Mouse (Mus musculus): ENCODE measurements around the gene Gcc2. TPM values are rescaled to one million over a fixed set of nuclear protein-coding genes. Genes with fewer than 3 reads are reported as not detected.

Gene Gcc2
- 47.2 TPM for polyA plus RNA-seq (2017; shearing (Covaris generic))

DNA sequence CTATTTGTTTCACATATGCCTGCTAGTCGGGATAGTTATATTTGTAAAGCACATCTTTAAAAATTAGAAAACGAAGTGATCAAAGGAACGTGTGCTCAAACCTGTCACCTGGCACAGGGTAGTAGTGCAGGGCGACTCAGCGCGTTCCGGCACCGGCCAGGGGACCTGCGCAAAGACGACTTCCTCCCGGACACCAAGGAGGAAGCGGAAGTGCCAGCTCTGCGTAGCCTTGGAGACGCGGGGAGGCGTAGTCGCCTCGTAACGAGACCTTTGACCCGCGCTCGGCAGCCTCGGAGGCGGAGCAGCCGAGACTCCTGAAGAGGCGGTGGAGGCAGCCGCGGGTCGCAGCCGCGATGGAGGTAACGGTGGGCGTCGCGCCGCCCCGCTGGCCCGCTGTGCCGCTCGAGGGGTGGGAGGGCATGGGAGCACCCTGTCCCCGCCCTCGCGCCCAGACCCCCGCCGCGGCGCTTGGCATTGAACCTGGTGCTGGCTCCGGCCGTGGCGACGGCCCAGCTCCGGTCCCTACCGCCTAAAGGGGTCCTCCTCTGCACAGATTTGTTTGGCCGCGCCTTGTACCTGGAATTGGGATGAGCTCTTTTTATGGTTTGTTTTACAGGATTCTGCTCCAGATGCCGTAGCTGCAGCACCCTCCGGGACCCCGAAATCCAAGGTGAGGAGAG is at the start of gene Gcc2:
Gcc2 (plus strand) TSS at position 285 of the 680 bp plus-strand sequence.

DNA sequence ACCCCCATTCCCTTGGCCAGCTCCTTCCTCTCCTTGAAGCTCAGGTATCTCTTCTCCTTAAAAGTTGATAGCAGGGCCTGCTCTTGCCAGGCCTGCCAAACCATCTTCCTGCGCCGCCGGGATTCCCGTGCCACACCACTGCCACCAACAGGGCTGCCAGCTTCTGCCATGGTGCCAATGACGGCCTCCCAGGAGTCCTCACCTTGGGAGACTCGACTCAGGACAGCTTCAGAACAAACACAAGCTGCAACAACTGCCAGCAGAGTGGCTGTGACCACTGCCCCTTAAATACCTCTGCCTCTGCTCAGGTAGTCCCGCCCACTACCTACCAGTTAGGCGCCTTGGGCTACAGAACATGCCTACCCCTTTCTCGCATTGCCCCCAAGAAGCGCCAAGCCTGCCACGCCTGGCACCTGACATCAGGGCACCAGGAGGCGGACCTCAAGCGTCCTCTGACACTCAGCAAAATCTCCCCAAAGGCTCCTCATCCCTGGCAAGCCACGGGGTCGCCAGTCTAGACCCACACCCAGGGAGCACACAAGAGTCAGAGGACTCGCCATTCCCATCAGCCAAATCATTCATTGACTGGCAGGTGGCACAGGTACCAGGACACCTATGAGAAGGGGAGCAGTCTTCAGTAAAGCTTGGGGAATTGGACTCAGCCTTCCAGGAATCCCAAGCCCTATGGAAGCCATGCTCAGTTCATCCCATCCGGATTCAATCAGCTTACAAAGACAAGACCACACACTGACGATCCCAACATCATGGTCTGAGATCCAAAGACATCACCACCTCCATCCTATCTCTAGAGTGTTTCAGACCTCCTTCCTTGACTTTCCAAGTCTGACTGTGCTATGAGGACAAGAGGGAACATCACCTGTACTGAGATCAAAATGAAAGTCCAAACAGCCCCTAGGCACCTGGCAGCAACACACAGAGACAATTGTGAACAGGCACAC is 30.2 kb upstream of the Gcc2 start, which contains the start of gene AW822073:
AW822073 (minus strand) TSS at position 104 of the 959 bp plus-strand sequence.

DNA sequence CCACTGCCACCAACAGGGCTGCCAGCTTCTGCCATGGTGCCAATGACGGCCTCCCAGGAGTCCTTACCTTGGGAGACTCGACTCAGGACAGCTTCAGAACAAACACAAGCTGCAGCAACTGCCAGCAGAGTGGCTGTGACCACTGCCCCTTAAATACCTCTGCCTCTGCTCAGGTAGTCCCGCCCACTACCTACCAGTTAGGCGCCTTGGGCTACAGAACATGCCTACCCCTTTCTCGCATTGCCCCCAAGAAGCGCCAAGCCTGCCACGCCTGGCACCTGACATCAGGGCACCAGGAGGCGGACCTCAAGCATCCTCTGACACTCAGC is 22.7 kb upstream of the Gcc2 start, which contains the start of gene Duxf3:
Duxf3 (minus strand) TSS at position 35 of the 329 bp plus-strand sequence.

GRCm38 (mm10) chr10:58236613-58237012 is 18.7 kb upstream of the Gcc2 start, which contains the start of gene Gm4981:
Gene Gm4981, minus strand, starts transcription at chr10:58236701.

DNA sequence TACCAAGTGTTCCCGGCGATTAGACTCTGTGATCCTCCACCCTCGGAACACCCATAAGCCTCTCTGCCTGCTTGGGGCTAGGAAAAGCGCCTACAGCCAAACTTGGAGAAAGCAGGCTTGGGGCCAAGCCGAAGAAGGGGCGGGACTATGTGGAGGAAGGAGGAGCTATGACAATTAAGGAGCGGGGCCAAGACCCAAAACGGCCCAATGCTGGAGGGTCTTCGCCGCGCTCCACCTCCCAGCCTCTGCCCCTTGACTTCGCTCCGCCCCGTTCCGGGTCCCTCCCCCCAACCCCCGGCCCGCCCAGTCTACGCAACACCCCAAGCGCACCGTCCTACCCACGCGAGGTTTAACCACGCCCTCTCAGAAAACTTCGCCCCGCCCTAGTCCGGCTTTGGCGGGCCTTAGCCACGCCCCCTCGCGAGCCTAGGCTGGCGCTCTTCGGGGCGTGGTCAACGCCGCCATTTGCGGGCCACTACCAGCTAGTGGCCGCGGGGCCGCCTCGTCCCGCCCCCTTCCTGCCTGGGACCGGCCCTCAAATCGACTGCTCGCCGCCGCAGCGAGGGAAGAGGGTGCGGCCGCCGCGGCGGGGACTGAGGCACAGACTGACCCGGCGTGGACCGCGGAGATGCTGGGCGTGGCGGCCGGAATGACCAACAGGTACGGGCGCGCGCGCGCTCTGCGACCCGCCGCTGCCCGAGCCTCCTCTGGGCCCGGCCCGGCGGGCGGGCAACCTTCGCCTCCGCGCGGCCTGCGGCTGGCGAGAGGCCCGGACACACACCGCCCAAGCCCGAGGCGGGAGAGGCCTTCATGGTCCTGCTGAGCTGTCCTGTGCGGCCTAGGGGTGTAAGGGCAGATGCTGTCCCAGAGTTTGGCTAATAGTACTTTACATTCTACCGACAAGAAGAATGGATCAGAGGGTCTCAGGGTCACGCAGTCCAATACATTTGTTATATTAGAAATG is 68.0 kb downstream of the Gcc2 start, which contains the start of gene Lims1:
Lims1 (plus strand) TSS at position 439 of the 964 bp plus-strand sequence.

Other genes with a start within 250 kb of the Gcc2 start
- 1.4 TPM for gene AW822073, start 30.6 kb upstream of the Gcc2 start, polyA plus RNA-seq (2017; shearing (Covaris generic))
- gene Duxf3, start 22.8 kb upstream of the Gcc2 start, polyA plus RNA-seq (2017; shearing (Covaris generic)): 2.8 TPM
- gene Gm4981, start 18.8 kb upstream of the Gcc2 start, polyA plus RNA-seq (2017; shearing (Covaris generic)): 0.33 TPM
- gene Lims1, start 68.0 kb downstream of the Gcc2 start, polyA plus RNA-seq (2017; shearing (Covaris generic)): 87.0 TPM
- 66.8 TPM for gene Ranbp2, start 191.4 kb downstream of the Gcc2 start, polyA plus RNA-seq (2017; shearing (Covaris generic))
- gene Ccdc138, start 242.5 kb downstream of the Gcc2 start, polyA plus RNA-seq (2017; shearing (Covaris generic)): 2.3 TPM